Mouse (Mus musculus) spleen, embryonic (tissue): Measurements from ENCODE around the gene Dazap1.
"Not testable (repeated sequence)": the region's sequence is repeated elsewhere in the genome, so short reads cannot be mapped to it uniquely, and the experiment has no call there.

Source experiments
- CTCF ChIA-PET: fragments of 350-600 bp; sonication (Branson Sonifier 250); formaldehyde crosslinking; loops from one replicate; lab custom pipeline; 2022; lab: Charles Lee

Gene Dazap1

DNA sequence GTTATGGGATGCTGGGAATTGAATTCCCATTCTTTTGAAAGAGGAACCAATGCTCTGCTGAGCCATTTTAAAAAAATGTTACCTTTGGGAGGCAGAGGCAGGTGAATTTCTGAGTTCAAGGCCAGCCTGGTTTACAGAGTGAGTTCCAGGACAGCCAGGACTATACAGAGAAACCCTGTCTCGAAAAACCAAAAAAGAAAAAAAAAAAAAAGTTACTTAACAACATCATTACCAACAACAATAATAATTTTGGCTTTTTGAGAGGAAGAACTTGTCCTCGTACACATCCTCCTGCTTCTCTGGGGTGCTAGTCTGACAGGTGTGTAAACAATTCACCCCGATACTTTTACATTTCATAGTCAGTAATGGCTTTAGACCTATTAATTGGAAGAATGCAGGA lies 12.8 kb upstream of the Dazap1 start:
- CTCF ChIA-PET: not testable (repeated sequence)

DNA sequence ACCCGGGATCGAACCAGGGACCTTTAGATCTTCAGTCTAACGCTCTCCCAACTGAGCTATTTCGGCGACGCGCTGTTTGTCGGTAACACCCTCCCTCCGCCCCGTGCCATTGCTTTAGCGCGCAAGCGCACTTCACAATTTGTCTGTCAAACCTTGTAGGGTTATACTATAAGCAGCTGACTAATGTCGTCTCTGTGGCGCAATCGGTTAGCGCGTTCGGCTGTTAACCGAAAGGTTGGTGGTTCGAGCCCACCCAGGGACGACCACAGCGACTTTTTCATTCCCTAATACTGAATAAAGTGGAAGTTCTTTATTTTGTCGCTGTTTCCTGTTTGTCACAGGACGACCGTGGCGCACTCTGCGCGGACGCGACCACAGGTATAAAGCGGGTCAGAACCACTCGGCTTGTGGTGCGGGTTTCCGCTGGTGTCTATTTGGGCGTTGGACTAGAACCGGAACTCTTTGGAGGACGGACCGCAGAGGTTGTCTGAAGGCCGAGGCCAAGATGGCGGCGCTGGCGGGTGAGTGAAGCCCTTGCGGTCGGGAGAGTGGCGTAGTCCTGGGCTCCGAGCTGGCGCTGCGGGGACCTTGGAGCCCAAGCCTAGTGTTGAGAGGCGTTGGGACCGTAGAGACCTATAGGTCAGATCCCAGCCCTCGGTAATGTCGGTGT lies 12.2 kb upstream of the Dazap1 start, which contains the start of gene Ndufs7:
Gene Ndufs7, plus strand, starts transcription at position 151 of the 670 bp plus-strand sequence.
- CTCF ChIA-PET: no interaction called here

DNA sequence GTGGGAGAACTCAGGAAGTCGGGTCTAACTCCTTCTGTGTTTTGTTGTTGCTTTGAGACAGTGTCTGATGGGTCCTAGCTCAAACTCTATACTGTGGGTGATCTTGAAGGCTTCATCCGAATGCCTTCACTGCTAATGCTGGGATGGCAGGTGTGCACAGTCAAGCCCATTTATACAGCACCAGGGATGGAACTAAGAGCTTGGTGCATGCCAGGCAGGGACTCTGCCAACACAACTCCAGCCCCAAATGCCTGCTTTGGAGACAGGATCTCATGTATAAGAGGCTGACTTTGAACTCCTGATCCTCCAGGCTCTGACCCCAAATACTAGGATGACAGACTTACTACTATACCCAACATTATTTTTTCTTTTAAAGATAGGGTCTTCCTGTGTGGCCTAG lies 11.2 kb upstream of the Dazap1 start:
- CTCF ChIA-PET: no interaction called here

DNA sequence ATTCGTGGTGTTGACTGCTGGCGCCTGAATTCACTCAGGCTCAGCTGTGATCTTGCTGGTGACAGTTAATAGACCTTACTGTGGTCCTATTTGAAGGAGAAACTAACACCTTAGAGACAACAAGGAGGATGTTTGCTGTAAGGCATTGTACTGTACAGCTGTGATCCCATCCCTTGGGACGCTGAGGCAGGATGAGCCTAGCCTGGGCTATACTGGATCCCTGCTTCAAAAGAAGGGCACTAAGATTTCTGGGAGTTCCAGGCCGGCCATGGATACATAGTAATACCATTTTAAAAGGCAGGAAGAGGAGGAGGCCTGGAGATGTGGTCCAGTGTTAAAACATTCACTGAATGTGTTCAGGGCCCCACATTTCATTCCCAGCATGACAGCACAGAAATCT lies 10.7 kb upstream of the Dazap1 start:
- CTCF ChIA-PET: no interaction called here

DNA sequence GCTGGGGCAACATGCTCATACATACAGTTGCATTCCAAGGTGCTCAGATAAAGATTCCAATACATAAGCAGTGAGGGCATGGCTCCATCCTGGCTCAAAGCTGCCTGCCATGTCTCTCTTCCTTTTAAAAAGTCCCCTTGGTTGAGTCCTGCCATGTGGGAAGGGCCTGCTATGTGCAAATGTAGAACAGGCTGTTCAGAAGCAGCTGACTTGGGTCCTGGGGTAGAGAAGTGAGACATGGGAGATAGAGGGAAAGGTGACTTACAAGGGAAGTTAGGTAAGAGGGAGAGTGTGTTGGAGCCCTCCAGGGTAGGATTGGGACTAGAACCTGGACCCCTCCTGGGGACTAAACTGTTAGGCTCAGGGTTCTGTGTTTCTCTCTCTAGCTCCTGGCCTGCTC lies 9.3 kb upstream of the Dazap1 start:
- CTCF ChIA-PET: no interaction called here

DNA sequence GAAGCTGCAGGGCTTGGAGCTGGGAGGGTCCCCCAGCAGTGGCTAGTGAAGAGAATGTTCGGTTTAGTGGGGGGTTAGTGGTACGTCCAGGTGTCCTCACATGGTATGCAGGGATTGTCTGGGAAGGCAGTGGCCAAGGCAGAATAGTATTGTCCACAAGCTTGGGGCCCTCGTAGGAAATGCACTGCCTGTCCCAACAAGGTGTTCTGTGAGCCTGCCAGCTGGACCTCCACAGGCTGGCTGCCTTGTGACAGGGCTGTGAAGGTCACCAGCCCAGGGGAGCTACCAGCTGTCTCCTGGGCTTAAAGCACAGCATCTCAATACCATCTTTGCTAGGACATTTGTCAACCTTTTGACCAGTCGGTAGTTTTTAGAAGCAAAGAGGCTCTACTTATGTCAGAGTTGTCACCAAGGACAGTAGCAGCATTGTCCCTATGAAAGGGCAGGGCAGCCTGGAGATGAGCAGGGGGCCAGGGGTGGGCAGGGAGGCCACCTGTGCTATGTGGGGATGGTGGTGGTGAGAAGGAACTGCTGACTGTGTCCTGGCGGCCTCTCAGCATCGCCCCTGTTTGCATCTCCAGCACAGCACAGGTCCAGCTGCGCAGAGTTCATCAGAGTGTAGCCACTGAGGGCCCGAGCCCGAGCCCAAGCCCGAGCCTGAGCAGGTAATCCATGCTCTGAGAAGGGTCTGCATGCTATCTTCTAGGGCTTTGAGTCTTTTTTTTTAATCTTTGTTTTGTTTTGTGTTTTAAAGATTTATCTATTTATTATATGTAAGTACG lies 8.6 kb upstream of the Dazap1 start:
- CTCF ChIA-PET: no interaction called here

DNA sequence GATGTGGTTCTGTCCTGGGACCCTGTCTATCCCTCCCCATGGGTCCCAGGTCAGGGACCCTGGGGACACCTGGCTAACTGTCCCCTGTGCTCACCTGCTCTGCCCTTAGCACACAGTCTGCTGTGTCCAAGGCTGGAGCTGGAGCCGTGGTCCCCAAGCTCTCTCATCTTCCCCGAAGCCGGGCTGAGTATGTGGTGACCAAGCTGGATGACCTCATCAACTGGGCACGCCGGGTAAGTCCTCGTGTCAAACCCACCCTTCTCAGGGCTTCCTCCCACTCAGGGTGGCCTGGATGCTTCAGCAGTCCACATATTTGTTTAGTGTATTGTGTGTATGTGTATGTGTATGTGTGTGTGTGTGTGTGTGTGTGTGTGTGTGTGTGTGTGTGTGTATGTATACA lies 7.7 kb upstream of the Dazap1 start:
- CTCF ChIA-PET: no interaction called here

DNA sequence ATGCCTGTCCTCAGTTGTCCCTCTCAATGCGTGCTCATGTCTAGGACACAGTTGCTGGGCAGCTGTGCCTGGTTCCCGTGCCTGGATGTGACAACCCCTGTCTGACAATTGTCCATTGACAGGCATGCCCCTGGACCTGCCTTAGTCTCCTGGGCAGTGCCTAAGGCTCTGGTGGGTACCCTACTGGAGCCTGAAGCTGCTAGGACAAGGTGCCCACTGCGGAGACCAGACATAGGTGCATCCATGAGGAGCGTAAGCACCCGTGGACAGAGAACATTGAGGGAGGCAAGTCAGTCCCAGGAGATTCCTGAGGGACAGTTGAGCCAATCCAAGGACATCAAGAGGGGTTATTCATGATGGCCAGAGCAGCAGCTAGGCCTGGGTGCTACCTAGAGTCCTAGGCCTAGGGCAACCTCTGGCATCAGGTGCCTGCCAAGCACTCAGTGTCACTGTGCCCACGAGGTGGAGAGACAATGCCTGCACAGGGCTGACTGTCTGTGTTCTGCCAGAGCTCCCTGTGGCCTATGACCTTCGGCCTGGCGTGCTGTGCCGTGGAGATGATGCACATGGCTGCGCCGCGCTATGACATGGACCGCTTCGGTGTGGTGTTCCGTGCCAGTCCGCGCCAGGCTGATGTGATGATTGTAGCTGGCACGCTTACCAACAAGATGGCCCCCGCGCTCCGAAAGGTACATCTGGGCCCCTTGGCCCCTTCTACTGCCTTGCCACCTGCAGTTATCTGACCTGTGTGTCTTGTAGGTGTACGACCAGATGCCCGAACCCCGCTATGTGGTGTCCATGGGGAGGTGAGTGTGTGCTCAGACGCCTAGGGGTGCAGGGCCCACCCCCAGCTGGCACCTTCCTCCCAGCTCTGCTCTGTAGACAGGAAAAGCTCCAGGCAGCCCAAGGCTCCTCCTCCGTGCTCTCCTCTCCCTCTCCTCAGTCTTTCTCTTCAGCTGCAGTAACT lies 6.7 kb upstream of the Dazap1 start:
- CTCF ChIA-PET: no interaction called here

DNA sequence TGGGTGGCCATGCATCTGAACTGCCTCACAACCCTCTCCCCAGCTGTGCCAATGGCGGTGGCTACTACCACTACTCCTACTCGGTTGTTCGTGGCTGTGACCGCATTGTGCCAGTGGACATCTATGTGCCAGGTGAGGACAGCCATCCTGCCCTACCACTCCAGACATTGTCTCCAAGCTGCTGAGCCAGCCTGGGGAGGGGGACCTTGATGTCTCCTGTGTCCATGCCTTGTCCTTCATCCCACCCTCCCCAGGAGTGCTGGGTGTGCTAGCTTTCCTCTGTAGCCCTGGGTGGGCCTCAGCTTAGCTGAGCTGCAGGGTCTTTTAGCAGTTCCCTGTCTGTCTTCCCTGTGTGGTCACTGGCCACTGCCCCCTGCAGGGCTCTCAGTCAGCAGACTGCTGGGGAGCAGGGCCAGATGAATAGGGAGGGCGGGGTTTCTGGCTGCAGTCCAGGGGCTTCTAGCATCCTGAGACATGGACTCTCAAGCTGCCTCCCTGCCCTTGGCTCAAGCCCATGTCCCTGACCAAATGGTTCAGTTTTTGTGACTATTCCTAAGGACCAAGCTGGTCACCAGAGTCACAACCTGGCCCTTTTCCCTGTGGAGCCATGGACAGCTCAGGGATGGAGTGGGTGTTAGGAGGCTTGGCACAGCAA lies 5.3 kb upstream of the Dazap1 start:
- CTCF ChIA-PET: no interaction called here

DNA sequence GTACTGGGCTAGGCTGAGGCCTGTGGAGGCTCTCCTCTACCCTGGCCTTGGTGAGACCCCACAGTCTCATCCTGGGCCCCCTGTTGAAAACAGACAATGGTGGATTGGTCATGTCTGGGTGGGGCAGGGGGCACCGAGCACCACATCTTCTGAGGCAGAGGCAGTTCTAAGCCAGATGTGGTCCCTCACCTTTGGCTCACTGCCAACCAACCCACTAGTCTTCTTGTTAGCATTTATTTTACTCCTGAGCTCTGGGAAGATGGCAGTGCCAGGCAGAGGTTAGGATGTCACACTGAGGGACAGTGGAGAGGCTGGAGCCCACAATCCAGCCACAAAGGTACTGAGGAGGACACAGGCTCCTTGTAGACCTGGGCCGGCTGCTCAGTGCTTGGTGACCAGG lies 3.4 kb upstream of the Dazap1 start:
- CTCF ChIA-PET: interaction anchor here (0.7 kb wide), 1 partner anchor 87 kb away, joined by 6 read pairs; no protein-coding TSS in a partner anchor

DNA sequence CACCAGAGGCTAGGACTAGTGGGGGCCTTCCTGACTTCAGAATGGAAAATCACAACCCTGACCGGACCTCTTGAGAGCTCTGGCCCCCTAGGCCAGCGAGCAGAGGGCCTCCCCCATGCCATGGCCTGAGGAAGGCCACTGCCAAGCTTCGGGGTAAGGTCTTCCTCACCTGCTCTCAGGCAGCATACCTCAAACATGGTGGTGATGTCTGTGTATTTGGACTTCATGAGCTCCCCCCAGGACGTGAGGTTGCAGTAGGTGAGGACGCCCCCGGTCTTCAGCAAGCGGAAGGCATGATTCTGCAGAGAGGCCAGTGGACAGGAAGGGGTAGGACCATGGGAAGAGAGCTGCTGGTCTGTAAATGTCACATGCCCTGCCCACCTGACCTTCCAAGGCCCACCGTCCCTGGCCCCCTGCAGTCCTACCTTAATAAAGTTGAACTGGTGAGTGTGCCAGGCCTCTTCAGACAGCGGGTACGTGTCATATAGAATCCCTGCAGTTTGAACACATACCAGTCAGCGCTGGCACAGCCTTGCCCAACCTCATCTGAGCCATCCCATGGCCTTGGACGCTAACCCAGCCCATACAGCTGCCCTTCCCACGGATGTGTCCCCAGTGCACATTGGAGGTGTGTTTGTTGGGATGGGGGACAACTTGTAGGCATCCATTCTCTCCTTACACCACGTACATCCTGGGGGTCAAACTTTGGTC lies 2.4 kb upstream of the Dazap1 start:
- CTCF ChIA-PET: no interaction called here

DNA sequence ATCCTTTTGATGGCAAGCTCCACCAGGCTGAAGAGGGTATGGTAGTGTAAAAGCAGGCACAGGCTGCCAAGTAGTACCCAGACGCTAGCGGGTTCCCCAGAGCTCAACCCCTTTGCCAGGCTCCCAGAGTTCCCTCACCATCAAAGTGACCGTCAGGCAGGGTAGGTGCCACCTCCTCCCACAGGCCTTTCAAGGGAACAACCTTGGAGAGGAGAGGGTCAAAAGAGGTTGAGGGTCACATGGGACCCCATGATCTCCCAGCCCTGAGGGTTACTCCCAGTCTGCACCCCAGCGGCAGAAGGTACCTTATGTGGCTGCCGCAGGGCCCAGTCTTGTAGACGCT lies 1.9 kb upstream of the Dazap1 start:
- CTCF ChIA-PET: no interaction called here

DNA sequence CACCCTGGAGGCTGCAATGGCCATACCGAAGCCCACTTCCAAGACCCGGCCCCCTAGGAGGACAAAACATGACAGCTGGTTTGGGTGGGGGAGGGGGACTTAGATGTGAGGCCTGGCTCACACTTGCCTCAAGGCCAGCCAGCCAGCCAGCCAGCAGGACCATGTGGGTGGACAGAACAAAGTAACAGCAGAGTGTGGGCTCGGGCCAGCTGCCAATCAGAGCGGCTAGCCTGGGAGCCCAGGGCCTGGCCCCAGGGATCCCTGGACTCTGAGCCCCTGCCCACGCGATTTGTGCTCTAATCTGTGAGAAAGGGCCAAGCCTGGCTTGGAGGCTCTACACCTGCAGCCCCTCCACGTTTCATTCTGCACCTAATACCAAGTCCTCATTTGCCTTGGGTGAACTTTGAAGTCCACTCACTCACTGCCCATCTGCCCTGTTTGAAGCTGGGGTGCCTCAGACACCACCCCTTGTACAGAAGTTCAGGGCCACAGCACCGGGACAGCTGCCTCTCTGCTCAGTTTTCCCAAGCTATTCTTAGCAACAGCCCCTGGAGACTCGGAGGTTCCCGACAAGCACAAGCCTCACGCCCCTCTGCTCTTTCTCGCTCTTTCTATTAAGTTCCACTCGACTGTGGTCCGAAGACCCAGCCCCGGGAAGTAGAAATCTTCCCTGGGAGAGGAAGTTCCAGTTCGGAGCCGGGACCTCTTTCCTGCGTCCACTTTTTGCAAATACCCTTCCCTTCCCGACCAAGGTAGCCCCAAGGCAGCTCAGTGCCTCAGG lies 1.2 kb upstream of the Dazap1 start:
- CTCF ChIA-PET: no interaction called here

DNA sequence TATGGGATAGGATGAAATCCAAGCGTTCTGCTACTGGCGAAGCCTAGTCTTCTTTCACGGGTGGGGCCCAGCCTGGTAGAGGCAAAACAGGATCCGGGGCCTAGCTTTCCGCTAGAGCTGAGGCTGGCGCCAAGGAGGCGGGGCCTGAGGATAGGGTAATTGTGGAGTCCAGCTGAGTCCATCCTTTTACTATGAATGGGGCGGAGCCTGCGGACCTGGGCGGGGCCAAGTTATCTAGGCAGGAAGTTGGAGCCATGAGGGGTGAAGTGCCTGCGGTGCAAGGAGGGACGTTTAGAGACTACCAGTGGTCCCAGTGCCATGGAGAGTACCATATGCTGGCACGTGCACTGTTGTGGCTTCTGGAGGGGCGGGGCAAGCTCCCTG lies 291 bp downstream of the Dazap1 start:
- CTCF ChIA-PET: no interaction called here

DNA sequence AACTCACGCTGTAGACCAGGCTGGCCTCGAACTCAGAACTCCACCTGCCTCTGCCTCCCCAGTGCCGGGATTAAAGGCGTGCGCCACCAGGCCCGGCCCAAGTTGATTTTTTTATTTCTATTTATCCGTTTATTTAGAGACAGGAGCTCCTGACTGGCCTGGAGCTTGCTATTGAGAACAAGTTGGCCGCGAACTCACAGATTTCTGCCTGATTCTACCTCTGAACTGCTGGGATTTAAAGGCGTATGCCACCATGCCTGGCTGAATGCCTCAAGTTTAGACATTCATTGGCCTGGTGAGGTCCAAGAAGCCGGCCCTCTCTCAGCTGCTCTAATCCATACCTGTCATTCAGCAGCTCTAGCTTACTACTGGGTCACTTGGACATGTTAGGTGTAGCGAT lies 883 bp downstream of the Dazap1 start:
- CTCF ChIA-PET: no interaction called here

DNA sequence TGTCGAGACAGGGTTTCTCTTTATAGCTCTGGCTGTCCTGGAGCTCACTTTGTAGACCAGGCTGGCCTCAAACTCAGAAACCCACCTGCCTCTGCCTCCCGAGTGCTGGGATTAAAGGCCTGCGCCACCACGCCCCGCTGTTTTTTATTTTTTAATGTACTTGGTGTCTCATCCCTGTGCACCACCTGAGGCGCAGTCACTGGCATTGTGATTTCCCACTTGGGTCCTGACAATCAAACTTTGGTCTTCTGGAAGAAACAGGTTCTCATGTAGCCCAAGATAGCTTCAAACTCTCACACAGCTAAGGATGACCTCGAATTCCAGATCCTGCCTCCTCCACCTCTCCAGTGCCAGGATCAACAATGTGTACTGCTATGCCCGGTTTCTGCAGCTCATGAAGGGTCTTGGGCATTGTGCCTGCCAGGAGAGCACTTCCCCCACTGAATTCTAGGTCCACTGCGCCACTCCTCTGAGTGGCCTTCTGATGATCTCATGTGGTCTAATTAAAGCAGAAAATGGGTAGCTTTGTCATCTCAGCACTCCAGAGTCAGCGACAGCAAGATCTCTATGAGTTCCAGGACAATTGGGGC lies 1.6 kb downstream of the Dazap1 start:
- CTCF ChIA-PET: interaction anchor here (0.6 to 0.7 kb wide), 2 partner anchors 18 to 809 kb away, joined by 3 read pairs; no protein-coding TSS in a partner anchor

DNA sequence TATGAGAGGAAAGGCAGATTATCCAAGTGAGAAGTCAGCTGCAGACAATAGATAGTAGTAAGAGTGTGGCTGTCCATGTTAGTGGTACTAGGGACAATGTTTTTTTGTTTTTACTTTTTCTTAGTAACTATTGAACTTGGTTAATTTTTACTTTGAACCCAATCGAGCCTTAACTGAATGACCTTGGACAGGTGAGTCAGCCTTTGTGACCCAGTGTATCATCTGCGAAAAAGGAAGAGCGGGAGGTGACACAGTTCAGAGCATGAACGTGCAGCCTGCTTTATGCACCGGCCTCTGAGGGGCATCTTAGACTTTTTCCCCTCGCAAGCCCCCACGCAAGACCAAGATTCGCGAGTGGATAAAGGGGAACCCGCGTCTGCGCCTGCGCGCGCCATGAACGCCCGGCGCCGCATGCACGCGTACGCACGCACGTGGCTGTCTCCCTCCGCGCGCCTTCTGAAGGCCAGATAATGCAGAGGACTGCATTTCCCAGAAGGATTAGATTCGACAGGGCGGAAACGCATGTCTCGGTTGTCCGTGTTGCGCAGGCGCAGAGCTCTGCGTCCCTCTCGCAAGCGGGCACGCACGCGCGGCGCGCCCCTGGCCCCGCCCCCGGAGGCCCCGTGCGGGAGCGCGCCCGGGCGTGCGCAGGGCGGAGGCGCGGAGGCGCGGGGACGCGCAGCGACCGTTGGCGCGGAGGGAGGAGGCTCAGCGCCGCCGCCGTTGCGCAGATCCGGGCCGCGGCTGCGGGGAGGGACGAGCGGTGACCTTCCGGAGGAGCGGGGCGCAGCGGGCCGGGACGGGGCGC lies 3.3 kb downstream of the Dazap1 start:
- CTCF ChIA-PET: interaction anchor here (0.5 kb wide), 1 partner anchor 1232 kb away, joined by 4 read pairs; no protein-coding TSS in a partner anchor

DNA sequence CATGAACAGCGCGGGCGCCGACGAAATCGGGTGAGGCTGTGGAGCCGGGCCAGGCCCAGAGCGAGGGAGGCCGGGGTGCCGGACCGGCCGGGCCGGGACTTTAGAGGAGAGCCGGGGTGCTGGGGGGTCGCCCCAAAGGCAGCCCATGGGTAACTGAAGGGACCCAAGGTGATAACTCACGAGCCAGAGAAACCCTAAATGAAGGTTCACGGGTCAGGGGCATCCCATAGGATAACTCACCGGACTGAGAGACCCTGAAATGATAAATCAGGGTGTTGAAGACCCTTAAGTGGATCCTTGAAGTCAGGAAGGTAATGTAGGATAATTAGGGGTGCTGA lies 3.8 kb downstream of the Dazap1 start:
- CTCF ChIA-PET: interaction anchor here (0.5 kb wide), 1 partner anchor 1232 kb away, joined by 4 read pairs; no protein-coding TSS in a partner anchor

DNA sequence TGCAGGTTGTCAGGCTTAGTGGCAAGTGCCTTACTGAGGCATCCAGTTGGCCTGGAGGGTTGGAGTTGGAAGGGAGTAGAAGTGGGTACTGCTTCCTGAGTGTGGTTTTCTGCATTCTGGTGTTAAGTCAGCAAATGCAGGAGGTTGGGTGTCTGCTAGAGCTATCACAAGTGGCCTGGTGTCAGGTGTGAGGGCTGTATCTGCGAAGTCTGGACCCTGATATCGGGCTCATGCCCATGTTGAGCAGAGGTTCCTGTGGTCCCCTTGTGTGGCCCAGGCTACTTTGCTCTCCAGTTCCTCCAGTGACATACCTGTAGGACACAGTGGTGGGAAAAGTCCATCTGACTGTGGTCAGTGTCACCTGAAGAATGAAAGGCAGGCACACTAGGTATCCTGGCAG lies 8.8 kb downstream of the Dazap1 start:
- CTCF ChIA-PET: interaction anchor here (0.6 kb wide), 1 partner anchor 398 kb away, joined by 4 read pairs; no protein-coding TSS in a partner anchor
